Mouse (Mus musculus): ENCODE results near the gene Pla2g1b. TPM values are rescaled to one million over a fixed set of nuclear protein-coding genes. Genes with fewer than 3 reads are reported as not detected.
A peak's percentile ranks its signal among the peaks of the same experiment; 100 is the strongest.

Pla2g1b gene
- polyA plus RNA-seq, 1 experiment from 2014 or later = not detected

- Histone ChIP-seq H3K4me3 (ENCODE audit: low read depth, low read length) (no peak overlapping the region), H3K4me2 (ENCODE audit: low read length) (no peak overlapping the region), H3K9me3 (replicated peaks; ENCODE audit: control insufficient read depth, low read length, poor library complexity, severe bottlenecking) (no peaks in the 10 kb centered on the region), H3K27ac (ENCODE audit: low read length) (no peak overlapping the region), H3K27me3 (ENCODE audit: control insufficient read depth, insufficient read depth, low read depth, low read length) (no peaks in the 10 kb centered on the region), H3K4me1 (ENCODE audit: control insufficient read depth, insufficient read depth, low read length) (no peaks in the 10 kb centered on the region), H3K36me3 (ENCODE audit: control insufficient read depth, insufficient read depth, low read length) (no peaks in the 10 kb centered on the region), H3K9ac (ENCODE audit: low read depth, low read length) (no peak overlapping the region)
- no peak for ATAC-seq
- WGBS = 73% methylated on average over 13 of the region's 13 CpGs
These were observed 7.1 kb upstream of the Pla2g1b start for GRCm38 (mm10) chr5:115458918-115459317.

- H3K27ac ChIP-seq (ENCODE audit: low read length) = no peak overlapping the region
- H3K4me2 ChIP-seq (ENCODE audit: low read length) = no peak overlapping the region
- H3K9me3 ChIP-seq (replicated peaks; ENCODE audit: control insufficient read depth, low read length, poor library complexity, severe bottlenecking) = no peaks in the 10 kb centered on the region
- no peak overlapping the region for H3K4me3 ChIP-seq (ENCODE audit: low read depth, low read length)
- WGBS = 81% methylated on average over 18 of the region's 18 CpGs
- no peak overlapping the region for H3K9ac ChIP-seq (ENCODE audit: low read depth, low read length)
- no peak for ATAC-seq
- no peaks in the 10 kb centered on the region for H3K4me1 ChIP-seq (ENCODE audit: control insufficient read depth, insufficient read depth, low read length)
- no peaks in the 10 kb centered on the region for H3K36me3 ChIP-seq (ENCODE audit: control insufficient read depth, insufficient read depth, low read length)
- H3K27me3 ChIP-seq (ENCODE audit: control insufficient read depth, insufficient read depth, low read depth, low read length) = no peaks in the 10 kb centered on the region
These were observed 1.5 kb upstream of the Pla2g1b start for GRCm38 (mm10) chr5:115464408-115465115.

- H3K36me3 ChIP-seq (ENCODE audit: control insufficient read depth, insufficient read depth, low read length) = no peaks in the 10 kb centered on the region
- ATAC-seq = no peak
- H3K4me2 ChIP-seq (ENCODE audit: low read length) = no peak overlapping the region
- no peak overlapping the region for H3K4me3 ChIP-seq (ENCODE audit: low read depth, low read length)
- no peaks in the 10 kb centered on the region for H3K9me3 ChIP-seq (replicated peaks; ENCODE audit: control insufficient read depth, low read length, poor library complexity, severe bottlenecking)
- H3K27ac ChIP-seq (ENCODE audit: low read length) = no peak overlapping the region
- 77% methylated on average over 6 of the region's 6 CpGs for WGBS
- H3K9ac ChIP-seq (ENCODE audit: low read depth, low read length) = no peak overlapping the region
- no peaks in the 10 kb centered on the region for H3K27me3 ChIP-seq (ENCODE audit: control insufficient read depth, insufficient read depth, low read depth, low read length)
- no peaks in the 10 kb centered on the region for H3K4me1 ChIP-seq (ENCODE audit: control insufficient read depth, insufficient read depth, low read length)
These were observed 3.7 kb downstream of the Pla2g1b start for GRCm38 (mm10) chr5:115469791-115470190.

- Histone ChIP-seq H3K4me1 (ENCODE audit: control insufficient read depth, insufficient read depth, low read length) (peaks cover 6% of the 10 kb centered on the region; the same call in 1 of the 2 replicates), H3K27ac (ENCODE audit: low read length) (no peak overlapping the region), H3K9me3 (replicated peaks; ENCODE audit: control insufficient read depth, low read length, poor library complexity, severe bottlenecking) (no peaks in the 10 kb centered on the region), H3K4me3 (ENCODE audit: low read depth, low read length) (no peak overlapping the region), H3K36me3 (ENCODE audit: control insufficient read depth, insufficient read depth, low read length) (no peaks in the 10 kb centered on the region), H3K27me3 (ENCODE audit: control insufficient read depth, insufficient read depth, low read depth, low read length) (no peaks in the 10 kb centered on the region), H3K9ac (ENCODE audit: low read depth, low read length) (no peak overlapping the region), H3K4me2 (ENCODE audit: low read length) (no peak overlapping the region)
- 39% methylated on average over 20 of the region's 20 CpGs for WGBS
- ATAC-seq = no peak
These were observed 4.9 kb downstream of the Pla2g1b start for GRCm38 (mm10) chr5:115470766-115471531.

- peaks cover 8% of the 10 kb centered on the region; the same call in 1 of the 2 replicates for H3K4me1 ChIP-seq (ENCODE audit: control insufficient read depth, insufficient read depth, low read length)
- no peak overlapping the region for H3K4me2 ChIP-seq (ENCODE audit: low read length)
- no peaks in the 10 kb centered on the region for H3K36me3 ChIP-seq (ENCODE audit: control insufficient read depth, insufficient read depth, low read length)
- H3K27ac ChIP-seq (ENCODE audit: low read length) = no peak overlapping the region
- H3K27me3 ChIP-seq (ENCODE audit: control insufficient read depth, insufficient read depth, low read depth, low read length) = no peaks in the 10 kb centered on the region
- no peaks in the 10 kb centered on the region for H3K9me3 ChIP-seq (replicated peaks; ENCODE audit: control insufficient read depth, low read length, poor library complexity, severe bottlenecking)
- 78% methylated on average over 10 of the region's 10 CpGs for WGBS
- no peak for ATAC-seq
- no peak overlapping the region for H3K4me3 ChIP-seq (ENCODE audit: low read depth, low read length)
- no peak overlapping the region for H3K9ac ChIP-seq (ENCODE audit: low read depth, low read length)
These were observed 7.1 kb downstream of the Pla2g1b start for GRCm38 (mm10) chr5:115473191-115473590.

- no peak for ATAC-seq
- H3K36me3 ChIP-seq (ENCODE audit: control insufficient read depth, insufficient read depth, low read length) = no peaks in the 10 kb centered on the region
- WGBS = 77% methylated on average over 22 of the region's 22 CpGs
- H3K27me3 ChIP-seq (ENCODE audit: control insufficient read depth, insufficient read depth, low read depth, low read length) = no peaks in the 10 kb centered on the region
- H3K4me3 ChIP-seq (ENCODE audit: low read depth, low read length) = no peak overlapping the region
- H3K9me3 ChIP-seq (replicated peaks; ENCODE audit: control insufficient read depth, low read length, poor library complexity, severe bottlenecking) = no peaks in the 10 kb centered on the region
- H3K9ac ChIP-seq (ENCODE audit: low read depth, low read length) = no peak overlapping the region
- H3K4me2 ChIP-seq (ENCODE audit: low read length) = no peak overlapping the region
- H3K27ac ChIP-seq (ENCODE audit: low read length) = no peak overlapping the region
- H3K4me1 ChIP-seq (ENCODE audit: control insufficient read depth, insufficient read depth, low read length) = peaks cover 8% of the 10 kb centered on the region; the same call in 1 of the 2 replicates
These were observed 8.2 kb downstream of the Pla2g1b start for GRCm38 (mm10) chr5:115474174-115474828.

GRCm38 (mm10) chr5:115475337-115476106, 9.5 kb downstream of the Pla2g1b start:
- H3K9ac ChIP-seq (ENCODE audit: low read depth, low read length) = peak overlapping the region; percentile 55
- H3K4me1 ChIP-seq (ENCODE audit: control insufficient read depth, insufficient read depth, low read length) = peaks cover 11% of the 10 kb centered on the region; the same call in 1 of the 2 replicates
- H3K4me2 ChIP-seq (ENCODE audit: low read length) = peak overlapping the region; percentile 56
- H3K27me3 ChIP-seq (ENCODE audit: control insufficient read depth, insufficient read depth, low read depth, low read length) = no peaks in the 10 kb centered on the region
- peak; percentile 83 for ATAC-seq
- no peaks in the 10 kb centered on the region for H3K36me3 ChIP-seq (ENCODE audit: control insufficient read depth, insufficient read depth, low read length)
- peak overlapping the region; percentile 42 for H3K4me3 ChIP-seq (ENCODE audit: low read depth, low read length)
- no peaks in the 10 kb centered on the region for H3K9me3 ChIP-seq (replicated peaks; ENCODE audit: control insufficient read depth, low read length, poor library complexity, severe bottlenecking)
- H3K27ac ChIP-seq (ENCODE audit: low read length) = peak overlapping the region; percentile 65
- 4% methylated on average over 22 of the region's 22 CpGs for WGBS

GRCm38 (mm10) chr5:115476107-115476727, 10.2 kb downstream of the Pla2g1b start:
- peak; percentile 44; the same call in 1 of the 2 replicates for ATAC-seq
- peak overlapping the region; percentile 42 for H3K4me3 ChIP-seq (ENCODE audit: low read depth, low read length)
- peaks cover 11% of the 10 kb centered on the region; the same call in 1 of the 2 replicates for H3K4me1 ChIP-seq (ENCODE audit: control insufficient read depth, insufficient read depth, low read length)
- peak overlapping the region; percentile 55 for H3K9ac ChIP-seq (ENCODE audit: low read depth, low read length)
- H3K27ac ChIP-seq (ENCODE audit: low read length) = peak overlapping the region; percentile 62
- no peaks in the 10 kb centered on the region for H3K9me3 ChIP-seq (replicated peaks; ENCODE audit: control insufficient read depth, low read length, poor library complexity, severe bottlenecking)
- H3K27me3 ChIP-seq (ENCODE audit: control insufficient read depth, insufficient read depth, low read depth, low read length) = no peaks in the 10 kb centered on the region
- H3K4me2 ChIP-seq (ENCODE audit: low read length) = peak overlapping the region; percentile 56
- 33% methylated on average over 12 of the region's 12 CpGs for WGBS
- H3K36me3 ChIP-seq (ENCODE audit: control insufficient read depth, insufficient read depth, low read length) = no peaks in the 10 kb centered on the region
